Comparison of ENCODE assay signal across 15 mouse cellular contexts in genomic region chr9:13966212-13966611, GRCm38 (mm10).
"Had no signal": no experiment of that assay in that cellular context is flagged by ENCODE, and none has a peak within 500 bp of the region (broad histone marks: within the 10 kb centered on the region; RNA-seq: fewer than 3 reads in every experiment).

No protein-coding gene starts in this region.

- H3K4me2 ChIP-seq: neural tube, embryonic 15.5 days; stomach, embryonic 15.5 days had no signal

- H3K9me3 ChIP-seq: neural tube, embryonic 15.5 days; stomach, embryonic 15.5 days had no signal

- H3K9ac ChIP-seq: neural tube, embryonic 15.5 days; stomach, embryonic 15.5 days had no signal

- H3K36me3 ChIP-seq: neural tube, embryonic 15.5 days; stomach, embryonic 15.5 days had no signal

- DNase-seq: retina, postnatal 1 day; right cerebral cortex, adult 18-20 months; right cerebral cortex, postnatal 14 days; right cerebral cortex, postnatal 25 days; right cerebral cortex, postnatal 4 days; spleen, adult 18-20 months; thymus, adult 18-20 months; thymus, adult 2 months; thymus, postnatal 14 days; thymus, postnatal 25 days; thymus, postnatal 36 days; thymus, postnatal 4 days had no signal

- H3K27me3 ChIP-seq: neural tube, embryonic 15.5 days; stomach, embryonic 15.5 days had no signal

- H3K4me3 ChIP-seq: neural tube, embryonic 15.5 days; stomach, embryonic 15.5 days had no signal

- H3K27ac ChIP-seq: neural tube, embryonic 15.5 days; stomach, embryonic 15.5 days; stomach, postnatal 0 days had no signal
